Mouse (Mus musculus) liver, postnatal 0 days (tissue): ENCODE measurements around the gene Eya2. TPM values are rescaled to one million over a fixed set of nuclear protein-coding genes. Genes with fewer than 3 reads are reported as not detected.
A peak's percentile ranks its signal among the peaks of the same experiment; 100 is the strongest.
"Not testable (repeated sequence)": the region's sequence is repeated elsewhere in the genome, so short reads cannot be mapped to it uniquely, and the experiment has no call there.

ENCODE experiments used
- ATAC-seq: fragments of 200-750 bp; cut with Nextera tagmentation; 2 replicates; pipeline ENCODE4 v1.8.0; 2017; ENCODE audit warnings: mild to moderate bottlenecking, moderate library complexity
- DNase-seq: peaks from one replicate; pipeline ENCODE4 v3.0.0-alpha.2; 2016
- H3K27ac ChIP-seq: fragments of 300-500 bp; sonication (generic); 2 replicates; pipeline ENCODE4 v1.5.1; 2014; ENCODE audit warnings: antibody characterized with exemption, moderate library complexity, mild to moderate bottlenecking, low read depth
- H3K27me3 ChIP-seq: fragments of 300-500 bp; sonication (generic); 2 replicates; pipeline ENCODE4 v1.6.1; 2014; ENCODE audit warnings: low read length, control low read depth, mixed read lengths; ENCODE audit not compliant: insufficient read depth
- H3K36me3 ChIP-seq: fragments of 300-500 bp; sonication (generic); replicated peaks from 2 replicates; pipeline ENCODE4 v1.6.1; 2014; ENCODE audit warnings: mild to moderate bottlenecking, control low read depth, low read length, moderate library complexity, mixed read lengths; ENCODE audit not compliant: insufficient read depth
- H3K4me1 ChIP-seq: fragments of 300-500 bp; sonication (generic); 2 replicates; pipeline ENCODE4 v1.6.1; 2014; ENCODE audit warnings: antibody characterized with exemption, mild to moderate bottlenecking, control low read depth; ENCODE audit not compliant: insufficient read depth
- H3K4me2 ChIP-seq: fragments of 300-500 bp; sonication (generic); 2 replicates; pipeline ENCODE4 v1.6.1; 2014; ENCODE audit warnings: low read depth, mild to moderate bottlenecking, low read length, moderate library complexity, mixed read lengths
- H3K4me3 ChIP-seq: fragments of 300-500 bp; sonication (generic); 2 replicates; pipeline ENCODE4 v1.5.1; 2014; ENCODE audit warnings: low read depth, low read length
- H3K9ac ChIP-seq: fragments of 300-500 bp; sonication (generic); replicated peaks from 2 replicates; pipeline ENCODE4 v1.6.1; 2014; ENCODE audit warnings: mild to moderate bottlenecking, moderate library complexity
- H3K9me3 ChIP-seq: fragments of 300-500 bp; sonication (generic); 2 replicates; pipeline ENCODE4 v1.6.1; 2016; ENCODE audit warnings: mild to moderate bottlenecking, control low read depth, low read length, mixed read lengths
- CTCF ChIP-seq: sonication (generic); IDR thresholded peaks from 2 replicates; pipeline ENCODE4 v1.5.1; 2016; ENCODE audit warnings: antibody characterized with exemption, low read depth
- EP300 ChIP-seq: IDR thresholded peaks from 2 replicates; pipeline ENCODE4 v1.6.1; 2016; ENCODE audit warnings: antibody characterized with exemption, low read depth, mild to moderate bottlenecking
- WGBS: fragments of 180-500 bp; shearing (Covaris S2); extraction: QIAGEN DNeasy Blood & Tissue Kit; methylation state at CpG from one replicate; pipeline ENCODE4 v1.1.7; 2014; ENCODE audit not compliant: insufficient replicate concordance; 5-methylcytosine and 5-hydroxymethylcytosine counted together
- polyA plus RNA-seq: library from polyadenylated mRNA; unstranded; fragments of >200 nt; fragmentation: Nextera tagmentation; extraction: Ambion mirVana; gene quantifications from 2 replicates; pipeline ENCODE4 v1.2.1, GENCODE M21; 2015

Gene Eya2
- polyA plus RNA-seq: 0.20 and 0.25 TPM in 2 replicates

DNA sequence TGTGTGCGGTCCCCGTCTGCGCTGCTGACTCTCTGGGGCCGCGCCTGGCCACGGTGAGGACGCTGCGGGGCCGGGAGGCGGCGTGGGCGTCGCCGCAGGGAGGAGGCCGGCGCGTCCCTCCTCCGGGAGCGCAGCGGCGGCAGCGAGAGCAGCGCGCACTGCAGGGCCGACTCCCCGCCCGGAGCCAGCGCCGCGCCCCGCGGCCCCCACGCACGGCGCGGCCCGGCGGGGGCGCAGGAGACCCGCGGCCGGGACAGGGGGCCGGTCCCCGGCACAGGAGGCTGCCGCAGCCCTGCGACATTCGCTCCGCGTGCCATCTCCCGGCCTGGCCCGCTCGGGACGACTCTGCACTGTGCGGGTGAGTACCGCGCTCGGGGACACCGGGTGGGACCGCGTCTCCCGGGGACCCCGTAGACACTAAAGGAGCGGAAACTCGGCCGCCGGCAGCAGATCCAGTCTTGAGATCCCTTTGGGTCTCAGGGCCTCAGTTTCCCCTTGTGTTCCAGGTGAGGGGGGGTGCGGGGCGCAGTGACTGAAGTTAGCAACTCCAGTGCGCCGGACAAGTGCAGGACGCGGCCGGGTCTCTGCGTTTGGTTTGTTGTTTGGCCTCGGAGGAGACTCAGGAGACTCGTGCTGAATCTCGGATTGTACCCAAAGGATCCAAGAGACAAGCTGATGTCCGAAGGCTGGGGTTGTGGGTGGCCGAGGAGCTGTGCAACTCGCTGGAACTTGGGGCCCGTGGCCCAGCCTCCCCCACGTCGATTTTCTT, at the start of gene Eya2:
TSS of gene Eya2 (plus strand) at position 126 of the 769 bp plus-strand sequence.
- H3K9me3 ChIP-seq: no peaks in the 10 kb centered on the region
- H3K4me3 ChIP-seq: no peak within 1 kb of the TSS
- TF ChIP-seq EP300 (no peak), CTCF (no peak)
- ATAC-seq: no peak
- H3K36me3 ChIP-seq: no peaks in the 10 kb centered on the region
- no peaks in the 10 kb centered on the region; the same call in 1 of the 2 replicates for H3K4me1 ChIP-seq
- H3K27ac ChIP-seq: no peak within 1 kb of the TSS
- WGBS: under 1% methylated on average over 68 of the region's 83 CpGs
- DNase-seq: no peak
- H3K9ac ChIP-seq: no peak within 1 kb of the TSS
- peaks cover 45% of the 10 kb centered on the region for H3K27me3 ChIP-seq
- no peak within 1 kb of the TSS for H3K4me2 ChIP-seq

DNA sequence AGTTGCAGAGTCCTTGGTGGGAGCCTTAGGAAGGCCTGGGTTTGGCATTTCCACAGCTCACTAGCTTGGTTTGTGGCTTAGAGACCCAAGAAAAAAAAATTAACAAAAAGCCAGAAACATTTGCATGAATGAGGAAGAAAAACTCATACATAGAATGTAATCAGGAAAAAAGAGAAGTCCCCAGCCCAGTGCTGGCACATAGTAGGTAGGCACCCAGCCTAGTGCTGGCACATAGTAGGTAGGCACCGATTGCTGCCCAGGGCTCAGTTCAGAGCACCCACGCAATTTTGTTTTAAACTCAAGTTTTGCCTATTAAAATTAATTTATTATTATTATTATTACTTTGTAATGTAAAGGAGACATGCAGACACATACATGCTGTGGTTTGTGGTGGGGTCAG, 49.1 kb upstream of the Eya2 start:
- no peak overlapping the region for H3K4me3 ChIP-seq
- WGBS: 75% methylated on average over 2 of the region's 2 CpGs
- no peaks in the 10 kb centered on the region for H3K36me3 ChIP-seq
- no peaks in the 10 kb centered on the region for H3K27me3 ChIP-seq
- no peak for TF ChIP-seq CTCF
- no peak for TF ChIP-seq EP300
- no peaks in the 10 kb centered on the region for H3K9me3 ChIP-seq
- no peak overlapping the region for H3K4me2 ChIP-seq
- H3K9ac ChIP-seq: no peak overlapping the region
- DNase-seq (no peak), ATAC-seq (no peak)
- no peaks in the 10 kb centered on the region for H3K4me1 ChIP-seq
- no peak overlapping the region for H3K27ac ChIP-seq

DNA sequence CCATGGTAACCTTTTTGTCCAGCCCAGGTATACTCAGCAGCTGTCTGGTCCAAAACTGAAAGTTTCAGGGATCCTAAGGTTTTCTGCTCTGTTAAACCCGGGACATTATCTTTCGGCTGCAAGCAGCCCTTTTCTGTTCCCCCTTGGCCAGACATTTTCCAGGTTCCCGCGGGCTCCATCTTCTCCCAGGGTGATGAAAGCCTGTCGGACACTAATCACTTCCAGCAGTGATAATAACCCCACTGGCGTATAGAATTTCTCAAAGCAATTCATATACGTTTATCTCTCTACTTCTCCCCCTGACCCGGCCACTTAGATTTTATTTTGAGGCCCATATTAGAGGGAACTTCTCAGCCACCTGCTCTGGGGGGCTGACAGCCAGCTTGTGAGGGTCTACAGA, 48.5 kb upstream of the Eya2 start:
- no peak overlapping the region for H3K9ac ChIP-seq
- 74% methylated on average over 8 of the region's 8 CpGs for WGBS
- no peaks in the 10 kb centered on the region for H3K9me3 ChIP-seq
- H3K4me1 ChIP-seq: no peaks in the 10 kb centered on the region
- TF ChIP-seq CTCF: no peak
- no peak for TF ChIP-seq EP300
- H3K36me3 ChIP-seq: no peaks in the 10 kb centered on the region
- no peak overlapping the region for H3K4me3 ChIP-seq
- H3K27me3 ChIP-seq: no peaks in the 10 kb centered on the region
- no peak for DNase-seq
- ATAC-seq: no peak
- H3K4me2 ChIP-seq: no peak overlapping the region
- no peak overlapping the region for H3K27ac ChIP-seq

DNA sequence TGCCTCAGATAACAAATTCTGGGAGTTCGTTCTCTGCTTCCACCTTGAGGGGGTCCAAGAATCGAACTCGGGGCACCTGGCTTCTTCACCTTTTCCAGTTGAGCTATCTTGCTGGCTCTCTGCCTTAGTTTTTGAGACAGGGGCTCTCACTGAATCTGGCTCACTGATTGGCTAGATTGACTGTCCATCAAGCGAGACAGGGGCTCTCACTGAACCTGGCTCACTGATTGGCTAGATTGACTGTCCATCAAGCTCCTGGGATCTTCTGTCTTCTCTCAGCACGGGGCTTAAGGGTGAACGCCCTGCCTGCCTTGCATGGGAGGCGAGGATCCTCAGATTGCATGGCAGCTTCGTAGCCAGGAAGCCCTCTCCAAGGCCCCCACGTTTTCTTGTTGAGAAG, 47.4 kb upstream of the Eya2 start:
- Histone ChIP-seq H3K36me3 (no peaks in the 10 kb centered on the region), H3K4me1 (no peaks in the 10 kb centered on the region), H3K9ac (no peak overlapping the region), H3K27me3 (no peaks in the 10 kb centered on the region), H3K4me3 (no peak overlapping the region), H3K9me3 (no peaks in the 10 kb centered on the region), H3K4me2 (no peak overlapping the region), H3K27ac (no peak overlapping the region)
- DNase-seq (peak; percentile 23), ATAC-seq (no peak)
- TF ChIP-seq EP300 (no peak), CTCF (no peak)
- WGBS: 44% methylated on average over 9 of the region's 9 CpGs

DNA sequence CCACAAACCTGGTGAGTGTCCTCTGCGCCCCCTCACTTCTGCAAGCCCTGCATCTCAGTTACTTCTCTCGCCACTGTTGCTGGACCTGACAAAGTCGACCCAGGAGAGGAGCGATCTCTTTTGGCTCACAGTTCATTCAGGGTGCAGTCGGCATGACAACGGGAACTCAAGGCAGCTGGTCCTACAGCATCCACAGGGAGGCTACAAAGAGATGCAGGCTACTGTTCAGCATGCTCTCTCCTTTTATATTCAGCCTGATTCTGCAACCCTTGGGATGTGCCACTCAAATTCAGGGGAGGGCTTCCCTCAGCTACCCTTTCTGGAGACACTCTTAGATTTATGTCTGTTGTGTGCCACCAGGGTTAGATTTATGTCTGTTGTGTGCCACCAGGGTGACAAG, 46.2 kb upstream of the Eya2 start:
- TF ChIP-seq CTCF: no peak
- TF ChIP-seq EP300: no peak
- H3K4me3 ChIP-seq: no peak overlapping the region
- H3K27me3 ChIP-seq: no peaks in the 10 kb centered on the region
- no peak overlapping the region for H3K27ac ChIP-seq
- no peaks in the 10 kb centered on the region for H3K36me3 ChIP-seq
- no peak overlapping the region for H3K4me2 ChIP-seq
- ATAC-seq: no peak
- 69% methylated on average over 6 of the region's 6 CpGs for WGBS
- no peaks in the 10 kb centered on the region for H3K9me3 ChIP-seq
- no peak overlapping the region for H3K9ac ChIP-seq
- DNase-seq: no peak
- H3K4me1 ChIP-seq: no peaks in the 10 kb centered on the region

DNA sequence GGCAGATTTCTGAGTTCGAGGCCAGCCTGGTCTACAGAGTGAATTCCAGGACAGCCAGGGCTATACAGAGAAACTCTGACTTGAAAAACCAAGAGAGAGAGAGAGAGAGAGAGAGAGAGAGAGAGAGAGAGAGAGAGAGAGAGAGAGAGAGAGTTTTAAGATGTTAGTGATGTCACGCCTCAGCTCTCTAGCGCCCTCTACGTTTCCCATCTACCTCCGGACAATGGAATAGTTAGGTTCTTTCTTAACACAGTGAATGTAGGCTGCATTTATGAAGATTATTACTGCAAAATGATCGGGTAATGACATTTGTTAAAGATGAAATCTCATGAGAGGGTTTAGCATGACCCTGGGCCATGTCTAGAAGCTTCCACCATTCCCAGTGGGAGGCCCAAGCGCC, 44.4 kb upstream of the Eya2 start:
- H3K4me3 ChIP-seq, DNase-seq, H3K27me3 ChIP-seq, H3K9ac ChIP-seq, H3K9me3 ChIP-seq, H3K36me3 ChIP-seq, H3K27ac ChIP-seq, H3K4me1 ChIP-seq, ATAC-seq, H3K4me2 ChIP-seq: not testable (repeated sequence)
- TF ChIP-seq CTCF: peak; percentile 44
- WGBS: 66% methylated on average over 7 of the region's 7 CpGs
